Mouse (Mus musculus) small intestine, adult 2 months (tissue): ENCODE results near the gene Fgfr1op. TPM values are rescaled to one million over a fixed set of nuclear protein-coding genes. Genes with fewer than 3 reads are reported as not detected.

Experiments
- H3K27ac ChIP-seq: fragments of 200-500 bp; 2 replicates; pipeline ENCODE4 v1.5.1; 2012; ENCODE audit warnings: low read depth, low read length, control low read depth, inconsistent platforms; ENCODE audit not compliant: insufficient read depth
- H3K27me3 ChIP-seq: fragments of 200-500 bp; 2 replicates; pipeline ENCODE4 v1.6.1; 2012; ENCODE audit warnings: mild to moderate bottlenecking, moderate library complexity, low read length, inconsistent platforms; ENCODE audit not compliant: control insufficient read depth, insufficient read depth
- H3K36me3 ChIP-seq: fragments of 200-500 bp; 2 replicates; pipeline ENCODE4 v1.6.1; 2012; ENCODE audit warnings: mild to moderate bottlenecking, low read length, control low read depth, inconsistent platforms; ENCODE audit not compliant: control insufficient read depth, insufficient read depth
- H3K4me1 ChIP-seq: fragments of 200-500 bp; 2 replicates; pipeline ENCODE4 v1.6.1; 2012; ENCODE audit warnings: low read length, inconsistent platforms, mixed read lengths; ENCODE audit not compliant: control insufficient read depth, insufficient read depth, insufficient read length
- H3K4me3 ChIP-seq: fragments of 200-500 bp; 2 replicates; pipeline ENCODE4 v1.5.1; 2012; ENCODE audit warnings: low read depth, mild to moderate bottlenecking, control low read depth, inconsistent platforms, low read length, moderate library complexity
- CTCF ChIP-seq: fragments of 200-500 bp; IDR thresholded peaks from 2 replicates; pipeline ENCODE4 v1.5.1; 2012; ENCODE audit warnings: low read depth, mild to moderate bottlenecking, control low read depth, inconsistent platforms, low read length, moderate library complexity, mixed read lengths; ENCODE audit not compliant: insufficient replicate concordance, insufficient read length; ENCODE audit errors: extremely low read depth
- POLR2A ChIP-seq: fragments of 200-500 bp; IDR thresholded peaks from 2 replicates; pipeline ENCODE4 v1.6.1; 2012; ENCODE audit warnings: low read depth, mild to moderate bottlenecking, control low read depth, inconsistent platforms, low read length, moderate library complexity
- WGBS: fragments of 180-500 bp; shearing (Covaris S2); methylation state at CpG from one replicate; pipeline ENCODE4 v1.1.7; 2018; 5-methylcytosine and 5-hydroxymethylcytosine counted together
- polyA plus RNA-seq: library from polyadenylated mRNA; depleted of rRNA; stranded (reverse); fragments of >200 nt; gene quantifications from 2 replicates; pipeline ENCODE4 v1.2.3, GENCODE M21; 2012

Fgfr1op gene
- polyA plus RNA-seq, 1 experiment, result 0.38 TPM

- TF ChIP-seq CTCF (no peak), POLR2A (no peak)
- Histone ChIP-seq H3K4me3 (no peak overlapping the region), H3K27ac (peak overlapping the region; percentile 53), H3K4me1 (no peaks in the 10 kb centered on the region), H3K27me3 (no peaks in the 10 kb centered on the region), H3K36me3 (no peaks in the 10 kb centered on the region)
- WGBS, result 85% methylated on average over 2 of the region's 2 CpGs
Observed at GRCm38 (mm10) chr17:8225166-8225565, 59.9 kb downstream of the Fgfr1op start.

DNA sequence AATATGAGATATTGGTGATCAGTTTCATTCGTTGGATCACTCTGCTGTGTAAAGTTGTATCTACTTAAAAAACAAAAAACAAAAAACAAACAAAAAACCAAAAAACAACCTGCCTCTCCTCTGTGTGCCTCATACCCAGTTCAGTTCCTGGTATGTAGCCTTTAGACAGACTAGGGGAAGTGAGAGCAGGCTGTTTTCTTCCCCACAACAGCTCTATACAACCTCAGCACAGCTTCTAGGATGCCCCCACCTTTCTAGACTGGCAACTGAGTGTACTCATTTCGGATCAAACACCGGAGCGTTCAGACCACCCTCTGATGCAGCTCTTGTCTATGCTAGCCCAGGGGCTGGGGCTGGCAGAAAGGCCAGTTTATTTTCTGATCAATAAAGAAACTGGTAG is 60.4 kb downstream of the Fgfr1op start:
- Histone ChIP-seq H3K36me3 (no peaks in the 10 kb centered on the region), H3K4me3 (no peak overlapping the region), H3K27ac (0 out of 2 replicates have a peak overlapping the region, but pooled peaks have one; percentile 53), H3K4me1 (no peaks in the 10 kb centered on the region), H3K27me3 (no peaks in the 10 kb centered on the region)
- no peak for TF ChIP-seq POLR2A
- TF ChIP-seq CTCF, result no peak
- 73% methylated on average over 4 of the region's 4 CpGs for WGBS

DNA sequence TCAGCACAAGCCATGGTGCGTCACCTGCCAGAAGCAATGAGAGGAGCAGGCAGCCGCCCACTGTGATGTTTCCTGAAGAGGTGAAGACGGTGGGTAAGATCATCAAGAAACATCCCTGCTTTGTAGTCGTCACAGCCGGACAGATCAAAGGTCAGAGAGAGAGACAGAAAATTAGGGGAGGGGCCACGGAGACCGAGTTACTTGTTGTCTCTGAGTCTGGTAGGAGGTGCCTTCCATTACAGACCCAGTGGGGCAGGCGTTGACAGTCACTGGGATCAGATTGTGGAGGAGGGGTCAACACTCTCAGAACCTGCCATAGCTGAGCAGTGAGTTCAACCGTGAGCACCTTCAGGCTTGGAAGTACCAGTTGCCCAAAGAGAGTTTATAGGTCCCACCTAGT is 63.3 kb downstream of the Fgfr1op start:
- WGBS, result 27% methylated on average over 9 of the region's 9 CpGs
- H3K27ac ChIP-seq, result no peak overlapping the region
- no peaks in the 10 kb centered on the region for H3K36me3 ChIP-seq
- no peaks in the 10 kb centered on the region for H3K4me1 ChIP-seq
- H3K27me3 ChIP-seq, result no peaks in the 10 kb centered on the region
- no peak for TF ChIP-seq CTCF
- no peak for TF ChIP-seq POLR2A
- no peak overlapping the region for H3K4me3 ChIP-seq

DNA sequence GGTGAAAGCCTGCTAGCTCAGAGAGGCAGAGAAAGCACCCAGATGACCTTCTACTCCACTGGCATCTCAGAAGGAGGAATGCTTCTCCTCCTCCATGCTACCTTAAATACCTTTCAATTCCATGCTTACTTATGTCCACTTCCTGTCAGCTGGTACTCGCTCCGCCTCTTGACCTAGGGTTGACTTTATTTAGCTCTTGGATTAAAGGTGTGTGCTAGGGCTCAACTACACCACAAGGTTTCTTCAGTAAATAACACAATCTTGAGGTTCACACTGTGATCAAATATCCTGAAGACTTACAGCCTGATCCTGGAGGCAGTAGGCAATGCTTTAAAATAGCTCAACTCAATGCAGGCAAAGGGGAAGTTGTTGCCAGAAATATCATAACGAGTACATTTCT is 64.3 kb downstream of the Fgfr1op start:
- 78% methylated on average over 3 of the region's 3 CpGs for WGBS
- H3K27me3 ChIP-seq, result no peaks in the 10 kb centered on the region
- H3K4me1 ChIP-seq, result no peaks in the 10 kb centered on the region
- H3K36me3 ChIP-seq, result no peaks in the 10 kb centered on the region
- TF ChIP-seq POLR2A (no peak), CTCF (no peak)
- no peak overlapping the region for H3K4me3 ChIP-seq
- no peak overlapping the region for H3K27ac ChIP-seq

- WGBS, result 49% methylated on average over 5 of the region's 5 CpGs
- no peak overlapping the region for H3K27ac ChIP-seq
- no peaks in the 10 kb centered on the region for H3K36me3 ChIP-seq
- no peaks in the 10 kb centered on the region for H3K27me3 ChIP-seq
- no peak for TF ChIP-seq POLR2A
- no peak for TF ChIP-seq CTCF
- H3K4me3 ChIP-seq, result no peak overlapping the region
- no peaks in the 10 kb centered on the region for H3K4me1 ChIP-seq
Observed at GRCm38 (mm10) chr17:8232089-8232488, 66.8 kb downstream of the Fgfr1op start.

DNA sequence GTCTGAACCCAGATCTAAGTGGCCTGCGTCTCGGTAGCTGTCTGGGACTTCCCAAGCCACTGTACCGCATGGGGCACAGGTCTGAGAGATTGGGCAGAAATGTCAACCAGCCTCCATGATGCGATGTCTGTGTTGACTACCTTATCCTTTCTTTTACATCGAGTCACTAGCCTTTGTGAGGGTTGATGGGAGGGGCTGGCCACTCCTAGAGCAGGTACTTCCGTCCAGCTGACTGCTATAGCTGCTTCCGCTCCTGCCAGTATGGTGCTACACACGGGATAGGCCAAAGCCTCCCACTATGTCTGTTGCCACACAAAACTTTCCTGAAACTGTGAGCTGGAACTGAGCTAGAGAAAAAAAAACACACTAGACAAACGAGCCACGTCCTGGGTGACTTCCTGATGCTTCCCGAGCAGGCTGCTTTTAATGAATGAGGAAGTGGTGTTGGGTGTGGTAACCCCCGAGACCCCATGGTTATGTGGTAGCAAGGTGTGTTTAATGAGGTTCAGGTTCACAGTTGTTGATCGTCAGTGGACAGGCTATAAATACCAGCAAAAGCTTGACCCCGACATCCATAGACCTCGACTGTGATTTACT is 68.4 kb downstream of the Fgfr1op start:
- Histone ChIP-seq H3K36me3 (no peaks in the 10 kb centered on the region), H3K4me1 (no peaks in the 10 kb centered on the region), H3K4me3 (no peak overlapping the region), H3K27me3 (no peaks in the 10 kb centered on the region), H3K27ac (no peak overlapping the region)
- WGBS, result 43% methylated on average over 15 of the region's 15 CpGs
- TF ChIP-seq POLR2A, result no peak
- no peak for TF ChIP-seq CTCF

GRCm38 (mm10) chr17:8234537-8234936 is 69.2 kb downstream of the Fgfr1op start:
- Histone ChIP-seq H3K4me3 (no peak overlapping the region), H3K27me3 (no peaks in the 10 kb centered on the region), H3K36me3 (no peaks in the 10 kb centered on the region), H3K4me1 (no peaks in the 10 kb centered on the region), H3K27ac (peak overlapping the region; percentile 5; the same call in 1 of the 2 replicates)
- no peak for TF ChIP-seq POLR2A
- TF ChIP-seq CTCF, result no peak
- WGBS, result 79% methylated on average over 4 of the region's 4 CpGs
